15 mouse cellular contexts compared by ENCODE assay signal in the genomic region with DNA sequence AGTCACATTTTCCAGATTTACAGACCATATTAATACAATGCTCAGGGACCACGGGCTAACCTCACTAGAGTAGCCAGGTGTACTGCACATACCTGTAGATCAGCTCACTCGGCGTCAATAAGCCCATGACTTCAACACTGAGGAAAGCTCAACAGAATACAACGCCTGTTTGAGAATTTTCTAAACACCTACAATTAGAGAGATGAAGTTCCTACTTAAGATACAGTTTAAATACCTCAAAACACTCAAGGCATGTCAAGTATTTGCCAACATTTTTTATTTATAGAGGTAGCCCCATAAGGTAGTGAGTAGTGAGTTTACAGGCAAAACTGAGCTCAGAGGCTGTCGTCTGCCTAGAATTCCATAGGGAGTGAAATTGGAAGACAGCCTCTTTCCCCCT.
"Had no signal": no experiment of that assay in that cellular context is flagged by ENCODE, and none has a peak within 500 bp of the region (broad histone marks: within the 10 kb centered on the region; RNA-seq: fewer than 3 reads in every experiment).

No protein-coding gene starts in this region.

- DNase-seq: retina, postnatal 1 day; right cerebral cortex, adult 18-20 months; right cerebral cortex, postnatal 14 days; right cerebral cortex, postnatal 25 days; right cerebral cortex, postnatal 4 days; spleen, adult 18-20 months; thymus, adult 18-20 months; thymus, adult 2 months; thymus, postnatal 14 days; thymus, postnatal 25 days; thymus, postnatal 36 days; thymus, postnatal 4 days had no signal

- H3K27me3 ChIP-seq: neural tube, embryonic 15.5 days; stomach, embryonic 15.5 days had no signal

- H3K9ac ChIP-seq: neural tube, embryonic 15.5 days; stomach, embryonic 15.5 days had no signal

- H3K4me1 ChIP-seq: neural tube, embryonic 15.5 days; stomach, embryonic 15.5 days had no signal

- H3K9me3 ChIP-seq: neural tube, embryonic 15.5 days; stomach, embryonic 15.5 days had no signal

- H3K4me2 ChIP-seq: neural tube, embryonic 15.5 days; stomach, embryonic 15.5 days had no signal

- H3K27ac ChIP-seq: neural tube, embryonic 15.5 days; stomach, embryonic 15.5 days; stomach, postnatal 0 days had no signal

- H3K4me3 ChIP-seq: neural tube, embryonic 15.5 days; stomach, embryonic 15.5 days had no signal
